Mouse (Mus musculus): ENCODE results near the gene Ano6.

Gene Ano6

GRCm38 (mm10) chr15:95895699-95896098 is 105.1 kb downstream of the Ano6 start:
- DNase-seq, result no peak

- DNase-seq, result no peak
Measured at GRCm38 (mm10) chr15:95897653-95898052, 107.0 kb downstream of the Ano6 start.

- no peak for DNase-seq
Measured at GRCm38 (mm10) chr15:95898438-95898837, 107.8 kb downstream of the Ano6 start.

GRCm38 (mm10) chr15:95902396-95902795 is 111.8 kb downstream of the Ano6 start:
- DNase-seq, result no peak

- no peak for DNase-seq
Measured at GRCm38 (mm10) chr15:95904247-95904646, 113.6 kb downstream of the Ano6 start.

- DNase-seq, result no peak
Measured at GRCm38 (mm10) chr15:95906017-95906749, 115.5 kb downstream of the Ano6 start.

GRCm38 (mm10) chr15:95906891-95907290 is 116.2 kb downstream of the Ano6 start:
- DNase-seq, result no peak

GRCm38 (mm10) chr15:95907337-95907736 is 116.7 kb downstream of the Ano6 start:
- DNase-seq, result no peak

GRCm38 (mm10) chr15:95907909-95908308 is 117.3 kb downstream of the Ano6 start:
- DNase-seq, result no peak

GRCm38 (mm10) chr15:95910099-95910780 is 119.6 kb downstream of the Ano6 start:
- DNase-seq, result no peak

GRCm38 (mm10) chr15:95914963-95915362 is 124.3 kb downstream of the Ano6 start:
- DNase-seq, result no peak

- DNase-seq, result no peak
Measured at GRCm38 (mm10) chr15:95915477-95915876, 124.8 kb downstream of the Ano6 start.

GRCm38 (mm10) chr15:95917330-95917729 is 126.7 kb downstream of the Ano6 start:
- no peak for DNase-seq

- DNase-seq, result no peak
Measured at GRCm38 (mm10) chr15:95920047-95920446, 129.4 kb downstream of the Ano6 start.

GRCm38 (mm10) chr15:95921072-95921471 is 130.4 kb downstream of the Ano6 start:
- DNase-seq, result no peak

- no peak for DNase-seq
Measured at GRCm38 (mm10) chr15:95921639-95922038, 131.0 kb downstream of the Ano6 start.

- DNase-seq, result no peak
Measured at GRCm38 (mm10) chr15:95922558-95922957, 131.9 kb downstream of the Ano6 start.

GRCm38 (mm10) chr15:95925334-95925986 is 134.8 kb downstream of the Ano6 start:
- DNase-seq, result no peak

- no peak for DNase-seq
Measured at GRCm38 (mm10) chr15:95929087-95929486, 138.4 kb downstream of the Ano6 start.

GRCm38 (mm10) chr15:95931013-95931775 is 140.6 kb downstream of the Ano6 start:
- DNase-seq, result no peak

GRCm38 (mm10) chr15:95932358-95932757 is 141.7 kb downstream of the Ano6 start:
- DNase-seq, result no peak

- DNase-seq, result no peak
Measured at GRCm38 (mm10) chr15:95935141-95935540, 144.5 kb downstream of the Ano6 start.

- DNase-seq, result peak; percentile 56
Measured at GRCm38 (mm10) chr15:95943470-95943869, 152.8 kb downstream of the Ano6 start.

Data from thymus, postnatal 14 days (tissue).